Mouse (Mus musculus) midbrain, embryonic 16.5 days (tissue): ENCODE measurements around the gene Ifnb1. TPM values are rescaled to one million over a fixed set of nuclear protein-coding genes. Genes with fewer than 3 reads are reported as not detected.

Experiments
- ATAC-seq: fragments of 200-750 bp; cut with Nextera tagmentation; 2 replicates; pipeline ENCODE4 v1.8.0; 2017; ENCODE audit warnings: moderate TSS enrichment
- H3K27ac ChIP-seq: fragments of 300-500 bp; sonication (generic); 2 replicates; pipeline ENCODE4 v1.5.1; 2014; ENCODE audit warnings: mild to moderate bottlenecking, low read length, mixed read lengths
- H3K27me3 ChIP-seq: fragments of 300-500 bp; sonication (generic); 2 replicates; pipeline ENCODE4 v1.6.1; 2014; ENCODE audit warnings: low read depth, low read length, mixed read lengths; ENCODE audit not compliant: control insufficient read depth, insufficient read depth
- H3K36me3 ChIP-seq: fragments of 300-500 bp; sonication (generic); 2 replicates; pipeline ENCODE4 v1.6.1; 2014; ENCODE audit warnings: mild to moderate bottlenecking, low read length, moderate library complexity, mixed read lengths; ENCODE audit not compliant: control insufficient read depth, insufficient read depth
- H3K4me1 ChIP-seq: fragments of 300-500 bp; sonication (generic); 2 replicates; pipeline ENCODE4 v1.6.1; 2014; ENCODE audit warnings: mild to moderate bottlenecking, low read length, mixed read lengths; ENCODE audit not compliant: control insufficient read depth, insufficient read depth
- H3K4me2 ChIP-seq: fragments of 300-500 bp; sonication (generic); 2 replicates; pipeline ENCODE4 v1.6.1; 2014; ENCODE audit warnings: mild to moderate bottlenecking, low read length, mixed read lengths
- H3K4me3 ChIP-seq: fragments of 300-500 bp; sonication (generic); 2 replicates; pipeline ENCODE4 v1.5.1; 2014; ENCODE audit warnings: low read depth, mild to moderate bottlenecking, low read length, moderate library complexity, mixed read lengths
- H3K9ac ChIP-seq: fragments of 300-500 bp; sonication (generic); 2 replicates; pipeline ENCODE4 v1.6.1; 2014; ENCODE audit warnings: low read depth, low read length, mixed read lengths
- H3K9me3 ChIP-seq: fragments of 300-500 bp; sonication (generic); replicated peaks from 2 replicates; pipeline ENCODE4 v1.6.1; 2014; ENCODE audit warnings: mild to moderate bottlenecking, low read length, mixed read lengths; ENCODE audit not compliant: control insufficient read depth, poor library complexity, severe bottlenecking
- WGBS: fragments of 180-500 bp; shearing (Covaris S2); extraction: QIAGEN DNeasy Blood & Tissue Kit; methylation state at CpG from one replicate; pipeline ENCODE4 v1.1.7; 2014; 5-methylcytosine and 5-hydroxymethylcytosine counted together
- polyA plus RNA-seq: library from polyadenylated mRNA; unstranded; fragments of >200 nt; fragmentation: Nextera tagmentation; extraction: Ambion mirVana; gene quantifications from 2 replicates; pipeline ENCODE4 v1.2.1, GENCODE M21; 2015

Ifnb1 gene
- polyA plus RNA-seq, 1 experiment from 2014 or later, result not detected

- H3K4me1 ChIP-seq, result no peaks in the 10 kb centered on the region
- 85% methylated on average over 6 of the region's 6 CpGs for WGBS
- no peak for ATAC-seq
- H3K9me3 ChIP-seq, result no peaks in the 10 kb centered on the region
- H3K9ac ChIP-seq, result no peak overlapping the region
- no peaks in the 10 kb centered on the region for H3K36me3 ChIP-seq
- no peak overlapping the region for H3K27ac ChIP-seq
- no peak overlapping the region for H3K4me3 ChIP-seq
- H3K27me3 ChIP-seq, result no peaks in the 10 kb centered on the region
- H3K4me2 ChIP-seq, result no peak overlapping the region
Observed at GRCm38 (mm10) chr4:88480130-88480529, 42.4 kb downstream of the Ifnb1 start.

- 89% methylated on average over 9 of the region's 9 CpGs for WGBS
- no peak for ATAC-seq
Observed at GRCm38 (mm10) chr4:88478809-88479186, 43.8 kb downstream of the Ifnb1 start.

DNA sequence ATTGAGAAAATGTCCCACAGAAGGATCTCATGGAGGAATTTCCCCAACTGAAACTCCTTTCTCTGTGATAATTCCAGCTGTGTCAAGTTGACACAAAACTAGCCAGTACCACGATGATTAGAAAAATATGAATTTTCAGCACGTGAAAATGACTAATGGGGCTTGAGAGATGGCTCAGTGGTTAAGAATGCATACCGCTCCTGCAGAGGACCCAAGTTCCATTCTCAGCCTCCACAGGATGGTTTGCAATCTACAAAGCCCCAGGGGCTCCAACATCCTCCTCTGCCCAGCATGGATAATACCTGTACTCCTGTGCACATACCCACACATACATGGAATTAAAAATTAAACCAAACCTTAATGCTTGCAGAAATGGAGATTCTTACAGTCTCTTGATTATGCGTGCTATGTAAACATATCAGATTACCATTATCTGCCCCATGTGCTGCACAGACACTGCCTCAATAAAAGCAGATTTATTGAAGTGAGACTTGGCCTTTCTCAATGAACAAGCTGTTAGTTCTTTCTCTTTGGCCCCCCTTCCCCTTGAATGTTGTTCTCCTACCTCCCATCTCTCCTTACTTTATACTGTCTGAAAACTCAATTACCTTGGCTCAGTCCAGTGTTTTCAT lies 44.3 kb downstream of the Ifnb1 start:
- Histone ChIP-seq H3K27me3 (no peaks in the 10 kb centered on the region), H3K4me2 (no peak overlapping the region), H3K4me1 (no peaks in the 10 kb centered on the region), H3K4me3 (no peak overlapping the region), H3K36me3 (no peaks in the 10 kb centered on the region), H3K9ac (no peak overlapping the region), H3K9me3 (no peaks in the 10 kb centered on the region), H3K27ac (no peak overlapping the region)
- WGBS, result 92% methylated on average over 4 of the region's 4 CpGs
- ATAC-seq, result no peak

More at GRCm38 (mm10) chr4:88478809-88479186, 43.8 kb downstream of the Ifnb1 start:
- Histone ChIP-seq H3K9ac (no peak overlapping the region), H3K36me3 (no peaks in the 10 kb centered on the region), H3K9me3 (no peaks in the 10 kb centered on the region), H3K4me2 (no peak overlapping the region), H3K4me1 (no peaks in the 10 kb centered on the region), H3K27ac (no peak overlapping the region), H3K4me3 (no peak overlapping the region), H3K27me3 (no peaks in the 10 kb centered on the region)

GRCm38 (mm10) chr4:88476511-88477210 lies 45.9 kb downstream of the Ifnb1 start:
- WGBS, result 73% methylated on average over 4 of the region's 4 CpGs
- no peaks in the 10 kb centered on the region for H3K27me3 ChIP-seq
- no peak overlapping the region for H3K4me2 ChIP-seq
- no peaks in the 10 kb centered on the region for H3K36me3 ChIP-seq
- no peaks in the 10 kb centered on the region for H3K9me3 ChIP-seq
- H3K4me1 ChIP-seq, result no peaks in the 10 kb centered on the region
- no peak overlapping the region for H3K4me3 ChIP-seq
- no peak overlapping the region for H3K9ac ChIP-seq
- ATAC-seq, result no peak
- no peak overlapping the region for H3K27ac ChIP-seq

DNA sequence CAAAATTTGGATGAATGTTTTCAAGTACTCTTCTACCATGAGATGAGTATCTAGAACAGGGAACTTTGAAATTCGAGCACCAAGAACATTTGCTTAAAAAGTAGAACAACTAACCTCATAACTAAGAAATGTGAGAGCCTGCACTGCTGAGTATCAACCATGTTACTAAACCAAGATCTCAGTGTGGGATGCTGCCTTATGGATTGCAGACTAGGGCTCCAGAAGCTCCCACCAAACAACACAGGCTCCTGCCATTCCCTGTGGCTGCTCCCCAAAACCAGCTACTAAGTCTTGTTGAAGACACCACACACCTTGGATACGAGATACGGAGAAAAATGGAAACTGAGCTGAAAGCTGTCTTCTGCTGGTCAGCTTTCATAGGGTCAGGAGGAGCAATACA lies 46.5 kb downstream of the Ifnb1 start:
- WGBS, result 87% methylated on average over 3 of the region's 3 CpGs

More for the DNA sequence above, 46.5 kb downstream of the Ifnb1 start:
- Histone ChIP-seq H3K4me2 (no peak overlapping the region), H3K4me3 (no peak overlapping the region), H3K9ac (no peak overlapping the region), H3K27ac (no peak overlapping the region), H3K4me1 (no peaks in the 10 kb centered on the region), H3K27me3 (no peaks in the 10 kb centered on the region), H3K9me3 (no peaks in the 10 kb centered on the region), H3K36me3 (no peaks in the 10 kb centered on the region)
- no peak for ATAC-seq

Other genes with a start within 250 kb of the Ifnb1 start
- gene Hacd4, start 83.8 kb downstream of the Ifnb1 start, polyA plus RNA-seq, result 2.7 and 3.8 TPM in 2 replicates
- gene Ifna15, start 35.5 kb upstream of the Ifnb1 start, polyA plus RNA-seq, result not detected in 2 replicates
- gene Ifna14, start 49.0 kb upstream of the Ifnb1 start, polyA plus RNA-seq, result not detected in 2 replicates
- not detected in 2 replicates for gene Ifna9, start 69.6 kb upstream of the Ifnb1 start, polyA plus RNA-seq
- not detected in 2 replicates for gene Ifna12, start 80.6 kb upstream of the Ifnb1 start, polyA plus RNA-seq
- gene C87499, start 111.6 kb upstream of the Ifnb1 start, polyA plus RNA-seq, result not detected in 2 replicates
- gene Ifna13, start 121.7 kb upstream of the Ifnb1 start, polyA plus RNA-seq, result not detected in 2 replicates
- gene Ifna16, start 154.2 kb upstream of the Ifnb1 start, polyA plus RNA-seq, result not detected in 2 replicates
- not detected in 2 replicates for gene Ifna2, start 161.1 kb upstream of the Ifnb1 start, polyA plus RNA-seq
- not detected in 2 replicates for gene Ifnab, start 168.6 kb upstream of the Ifnb1 start, polyA plus RNA-seq
- 1.3 and 1.7 TPM in 2 replicates for gene Gm26566, start 199.0 kb upstream of the Ifnb1 start, polyA plus RNA-seq
- 115 and 125 TPM in 2 replicates for gene Klhl9, start 199.7 kb upstream of the Ifnb1 start, polyA plus RNA-seq
- not detected in 2 replicates for gene Gm13271, start 232.1 kb upstream of the Ifnb1 start, polyA plus RNA-seq
- gene Gm13283, start 237.3 kb upstream of the Ifnb1 start, polyA plus RNA-seq, result not detected in 2 replicates